Mouse (Mus musculus): Measurements from ENCODE around the gene Pcdh15.

DNA sequence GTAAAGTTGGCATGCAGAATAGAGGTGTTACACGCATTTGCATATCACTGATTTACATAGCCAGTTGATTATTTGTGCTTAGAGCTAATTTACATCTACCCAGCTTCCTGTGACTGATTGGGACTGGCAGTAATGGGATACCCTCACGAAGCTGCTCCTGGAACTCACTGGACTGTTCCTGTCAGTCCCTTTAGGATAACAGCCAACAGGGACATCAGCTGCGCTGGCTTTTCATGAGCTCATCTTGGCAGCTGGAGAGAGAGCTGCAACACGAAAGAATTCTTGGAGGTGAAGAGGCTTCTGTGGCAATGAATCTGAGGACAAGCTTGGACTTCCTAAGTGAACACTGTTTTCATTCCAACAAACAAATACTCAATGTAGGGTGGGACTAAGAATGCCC, 683.8 kb downstream of the Pcdh15 start:
- no peak for TF ChIP-seq ZNF384 (IDR thresholded peaks at IDR 0.05; ENCODE audit: low read depth, low read length)
- TF ChIP-seq POLR2AphosphoS2 (IDR thresholded peaks at IDR 0.05; ENCODE audit: low read length) = no peak
- no peak for TF ChIP-seq USF2 (IDR thresholded peaks at IDR 0.05; ENCODE audit: borderline replicate concordance in 1 of 2, insufficient read depth in 1 of 2, low read depth in 1 of 2, low read length in 2 of 2)
- TF ChIP-seq EP300 (IDR thresholded peaks at IDR 0.05; ENCODE audit: low read depth in 1 of 2, low read length in 2 of 2) = no peak
- no peak for TF ChIP-seq CTCF (IDR thresholded peaks at IDR 0.05 in 2 of 3, conservative IDR thresholded peaks at IDR 0.05 in 1 of 3; ENCODE audit: control insufficient read depth in 1 of 3, insufficient read depth in 1 of 3, low read depth in 2 of 3, low read length in 3 of 3, poor library complexity in 1 of 3, severe bottlenecking in 1 of 3)
- TF ChIP-seq SIN3A (IDR thresholded peaks at IDR 0.05; ENCODE audit: low read length) = no peak
- no peak for TF ChIP-seq SMC3 (IDR thresholded peaks at IDR 0.05; ENCODE audit: low read depth, low read length)
- no peak for TF ChIP-seq MAX (IDR thresholded peaks at IDR 0.05; ENCODE audit: low read length)
- no peak for TF ChIP-seq BHLHE40 (IDR thresholded peaks at IDR 0.05; ENCODE audit: borderline replicate concordance, low read depth, low read length)
- TF ChIP-seq POLR2A (IDR thresholded peaks at IDR 0.05; ENCODE audit: control insufficient read depth in 1 of 2, insufficient read depth in 1 of 2, low read depth in 1 of 2, low read length in 2 of 2, poor library complexity in 1 of 2) = no peak
- no peak for TF ChIP-seq CHD1 (IDR thresholded peaks at IDR 0.05; ENCODE audit: low read depth, low read length)

Measured in MEL (cell line).